Mouse (Mus musculus) cerebellum, adult 2 months (tissue): Measurements from ENCODE around the gene Cacnb3.
"Not testable (repeated sequence)": the region's sequence is repeated elsewhere in the genome, so short reads cannot be mapped to it uniquely, and the experiment has no call there.

Experiments used
- CTCF ChIP-seq: fragments of 200-500 bp; IDR thresholded peaks from 2 replicates; pipeline ENCODE4 v1.5.1; 2011; ENCODE audit warnings: low read depth, mild to moderate bottlenecking, control low read depth, low read length, moderate library complexity, borderline replicate concordance; ENCODE audit not compliant: insufficient read depth
- POLR2A ChIP-seq: fragments of 200-500 bp; IDR thresholded peaks from 2 replicates; pipeline ENCODE4 v1.6.1; 2011; ENCODE audit warnings: low read length, control low read depth, borderline replicate concordance; ENCODE audit not compliant: insufficient read depth

GRCm38 (mm10) chr15:98586141-98586540, 44.5 kb upstream of the Cacnb3 start:
- TF ChIP-seq POLR2A, CTCF: not testable (repeated sequence)
